Comparison of ENCODE assay signal across 13 mouse cellular contexts in the genomic region with DNA sequence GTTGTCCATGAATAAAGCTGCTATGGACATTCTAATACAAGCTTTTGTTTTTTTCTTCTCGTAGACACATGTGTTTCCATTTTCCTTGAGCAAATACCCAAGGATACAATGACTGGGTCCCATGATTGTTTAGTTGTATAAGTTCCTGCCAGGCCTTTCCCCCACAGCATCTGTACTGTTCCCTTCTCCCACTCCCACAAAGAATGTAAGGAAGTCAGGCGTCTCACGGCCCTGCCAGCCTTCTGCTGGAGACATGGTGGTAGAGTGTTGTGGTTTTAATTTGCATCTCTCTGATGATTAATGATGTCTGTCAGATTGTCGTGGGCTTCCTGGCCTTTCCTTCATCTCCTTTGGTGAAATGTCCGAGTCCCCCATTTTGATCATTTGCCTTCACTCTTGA. TPM values are rescaled to one million over a fixed set of nuclear protein-coding genes. Genes with fewer than 3 reads are reported as not detected.
DNase-seq lines count a peak whose midpoint lies in the region; ATAC-seq and TF ChIP-seq lines count a peak whose summit lies in the region.
"Had no signal": no experiment of that assay in that cellular context is flagged by ENCODE, and none has a peak within 500 bp of the region (broad histone marks: within the 10 kb centered on the region; RNA-seq: fewer than 3 reads in every experiment).

No protein-coding gene starts in this region.

- peak overlapping the region; percentile 38; the same call in 1 of the 2 replicates for H3K27ac ChIP-seq in heart, postnatal 0 days (ENCODE audit: low read depth)
- no peak overlapping the region for H3K27ac ChIP-seq in heart, embryonic 12.5 days (ENCODE audit: poor library complexity, severe bottlenecking)
- peak overlapping the region; percentile 50; the same call in 1 of the 2 replicates for H3K27ac ChIP-seq in lung, embryonic 15.5 days
- H3K27ac ChIP-seq in cortical plate, adult 2 months (ENCODE audit: insufficient read depth, low read length): peak overlapping the region; percentile 23; the same call in 1 of the 2 replicates
- peak overlapping the region; percentile 64 for H3K27ac ChIP-seq in limb, embryonic 14.5 days (replicated peaks; ENCODE audit: low read depth, low read length)
- H3K27ac ChIP-seq: heart, adult 2 months; liver, embryonic 13.5 days had no signal

- no peak for TF ChIP-seq EP300 in heart, postnatal 0 days (IDR thresholded peaks at IDR 0.05; ENCODE audit: low read depth)

- H3K4me1 ChIP-seq in heart, postnatal 0 days (ENCODE audit: control insufficient read depth, insufficient read depth): peaks cover 9% of the 10 kb centered on the region; the same call in 1 of the 2 replicates
- peaks cover 27% of the 10 kb centered on the region for H3K4me1 ChIP-seq in heart, embryonic 12.5 days (replicated peaks)
- peaks cover 23% of the 10 kb centered on the region for H3K4me1 ChIP-seq in lung, embryonic 15.5 days
- H3K4me1 ChIP-seq in cortical plate, adult 2 months (ENCODE audit: control insufficient read depth, insufficient read depth, low read length): peaks cover 23% of the 10 kb centered on the region
- H3K4me1 ChIP-seq in limb, embryonic 14.5 days (ENCODE audit: control insufficient read depth, insufficient read depth, low read length): peaks cover 80% of the 10 kb centered on the region

- TF ChIP-seq POLR2A in cortical plate, adult 2 months (IDR thresholded peaks at IDR 0.05; ENCODE audit: extremely low read depth, insufficient read depth, low read length): no peak
- no peak for TF ChIP-seq POLR2A in limb, embryonic 14.5 days (IDR thresholded peaks at IDR 0.05; ENCODE audit: borderline replicate concordance, extremely low read depth, insufficient read depth, insufficient read length)

- H3K9ac ChIP-seq in heart, postnatal 0 days (replicated peaks; ENCODE audit: low read depth, low read length): no peak overlapping the region
- H3K9ac ChIP-seq in heart, embryonic 12.5 days: no peak overlapping the region
- H3K9ac ChIP-seq in lung, embryonic 15.5 days: no peak overlapping the region
- no peak overlapping the region for H3K9ac ChIP-seq in limb, embryonic 14.5 days (ENCODE audit: low read depth, low read length, severe bottlenecking)
- H3K9ac ChIP-seq: liver, embryonic 13.5 days had no signal

- H3K4me2 ChIP-seq in heart, postnatal 0 days (ENCODE audit: low read depth, low read length): no peak overlapping the region
- H3K4me2 ChIP-seq in heart, embryonic 12.5 days: no peak overlapping the region
- H3K4me2 ChIP-seq in lung, embryonic 15.5 days: no peak overlapping the region
- H3K4me2 ChIP-seq in limb, embryonic 14.5 days (replicated peaks; ENCODE audit: low read depth, low read length, severe bottlenecking): peak overlapping the region; percentile 22; the same call in 1 of the 2 replicates
- H3K4me2 ChIP-seq: liver, embryonic 13.5 days had no signal

- no peaks in the 10 kb centered on the region for H3K27me3 ChIP-seq in heart, postnatal 0 days (ENCODE audit: control insufficient read depth, insufficient read depth, low read length)
- no peaks in the 10 kb centered on the region for H3K27me3 ChIP-seq in heart, embryonic 12.5 days (replicated peaks)
- no peaks in the 10 kb centered on the region for H3K27me3 ChIP-seq in lung, embryonic 15.5 days
- no peaks in the 10 kb centered on the region for H3K27me3 ChIP-seq in limb, embryonic 14.5 days (ENCODE audit: control insufficient read depth, insufficient read depth, low read length)
- H3K27me3 ChIP-seq: CH12.LX had no signal

- H3K36me3 ChIP-seq in heart, postnatal 0 days (replicated peaks; ENCODE audit: control insufficient read depth, insufficient read depth, low read length): 0 out of 2 replicates have a peak, but pooled peaks cover 2% of the 10 kb centered on the region
- no peaks in the 10 kb centered on the region for H3K36me3 ChIP-seq in heart, embryonic 12.5 days
- H3K36me3 ChIP-seq in lung, embryonic 15.5 days: no peaks in the 10 kb centered on the region
- H3K36me3 ChIP-seq in limb, embryonic 14.5 days (ENCODE audit: control insufficient read depth, insufficient read depth, low read length): 0 out of 2 replicates have a peak, but pooled peaks cover 10% of the 10 kb centered on the region

- 64% methylated on average over 5 of the region's 5 CpGs for WGBS in heart, postnatal 0 days
- WGBS in heart, embryonic 12.5 days: 59% methylated on average over 5 of the region's 5 CpGs
- WGBS in lung, embryonic 15.5 days: 57% methylated on average over 5 of the region's 5 CpGs
- 16% methylated on average over 5 of the region's 5 CpGs for WGBS in limb, embryonic 14.5 days

- DNase-seq in heart, postnatal 0 days (ENCODE audit: low spot score): no peak
- no peak for DNase-seq in lung, postnatal 14 days
- peak; percentile 61 for DNase-seq in limb, embryonic 14.5 days (ENCODE audit: low spot score)
- no peak for DNase-seq in cerebellum, postnatal 36 days
- DNase-seq in ovary, adult 18-20 months (ENCODE audit: low spot score): no peak
- DNase-seq: heart, adult 2 months; kidney, adult 18-20 months; liver, embryonic 13.5 days had no signal

- H3K9me3 ChIP-seq in heart, postnatal 0 days (replicated peaks; ENCODE audit: control insufficient read depth, low read length): no peaks in the 10 kb centered on the region
- H3K9me3 ChIP-seq in heart, embryonic 12.5 days (replicated peaks): no peaks in the 10 kb centered on the region
- H3K9me3 ChIP-seq in lung, embryonic 15.5 days: no peaks in the 10 kb centered on the region
- H3K9me3 ChIP-seq in limb, embryonic 14.5 days (ENCODE audit: control insufficient read depth, low read length): no peaks in the 10 kb centered on the region
- H3K9me3 ChIP-seq: liver, embryonic 13.5 days had no signal

- no peak overlapping the region for H3K4me3 ChIP-seq in heart, postnatal 0 days (ENCODE audit: low read depth, low read length)
- no peak overlapping the region for H3K4me3 ChIP-seq in heart, embryonic 12.5 days
- H3K4me3 ChIP-seq in lung, embryonic 15.5 days: no peak overlapping the region
- no peak overlapping the region for H3K4me3 ChIP-seq in cortical plate, adult 2 months (ENCODE audit: insufficient read depth, low read length)
- H3K4me3 ChIP-seq in limb, embryonic 14.5 days (replicated peaks; ENCODE audit: low read length): no peak overlapping the region
- H3K4me3 ChIP-seq: heart, adult 2 months; liver, embryonic 13.5 days had no signal

- no peak for TF ChIP-seq CTCF in heart, postnatal 0 days (IDR thresholded peaks at IDR 0.05; ENCODE audit: low read depth)
- TF ChIP-seq CTCF in cortical plate, adult 2 months (IDR thresholded peaks at IDR 0.05; ENCODE audit: extremely low read depth, insufficient read depth, low read length): no peak

- no peak; the same call in 1 of the 2 replicates for ATAC-seq in heart, postnatal 0 days (ENCODE audit: insufficient read depth, low read depth)
- ATAC-seq in heart, embryonic 12.5 days (ENCODE audit: insufficient number of reproducible peaks, low FRiP score): no peak
- ATAC-seq in lung, embryonic 15.5 days (ENCODE audit: borderline replicate concordance, extremely low read depth, low FRiP score, low TSS enrichment): no peak
- ATAC-seq in limb, embryonic 14.5 days (ENCODE audit: low FRiP score, low read depth): no peak
- ATAC-seq: midbrain, embryonic 16.5 days had no signal

RNA-seq across cellular contexts. Expression of gene Mylip, which starts 7.7 kb away (rescaled TPM):
- total RNA-seq in heart, postnatal 0 days (2014; rRNA removed; ENCODE audit: low replicate concordance): 20.7 and 30.1 TPM in 2 replicates
- 7.1 and 7.8 TPM in 2 replicates for polyA plus RNA-seq in heart, postnatal 0 days (2015; fragmentation: Nextera tagmentation; extraction: Ambion mirVana)
- 6.3 and 6.9 TPM in 2 replicates for polyA plus RNA-seq in heart, embryonic 12.5 days (2016; fragmentation: Nextera tagmentation; extraction: Ambion mirVana)
- 7.1 and 8.0 TPM in 2 replicates for polyA plus RNA-seq in lung, embryonic 15.5 days (2015; fragmentation: Nextera tagmentation; extraction: Ambion mirVana)
- polyA plus RNA-seq in cortical plate, adult 2 months (2012; rRNA removed): 12.9 and 13.2 TPM in 2 replicates
- 29.6 and 34.1 TPM in 2 replicates for polyA plus RNA-seq in limb, embryonic 14.5 days (2012; rRNA removed)
- 10.9 and 16.5 TPM in 2 replicates for polyA plus RNA-seq in limb, embryonic 14.5 days (2014; fragmentation: Nextera tagmentation; extraction: Ambion mirVana)
